Mouse (Mus musculus) liver, embryonic 14.5 days (tissue): ENCODE results near the gene Pigx.

ENCODE experiments used
- CTCF ChIP-seq: IDR thresholded peaks from 2 replicates; pipeline ENCODE4 v1.5.1; 2016; ENCODE audit warnings: antibody characterized with exemption, low read depth, control low read depth
- EP300 ChIP-seq: IDR thresholded peaks from 2 replicates; pipeline ENCODE4 v1.6.1; 2016; ENCODE audit warnings: antibody characterized with exemption, low read depth

GRCm38 (mm10) chr16:32091466-32091865 lies 8.1 kb downstream of the Pigx start:
- TF ChIP-seq EP300 (no peak), CTCF (no peak)
